Mouse (Mus musculus) layer of hippocampus, postnatal 25 days (tissue): Measurements from ENCODE around the gene 3425401B19Rik. TPM values are rescaled to one million over a fixed set of nuclear protein-coding genes. Genes with fewer than 3 reads are reported as not detected.

Experiments used
- DNase-seq, 2 experiments: peaks; one replicate each; pipeline ENCODE4 v3.0.0; 2022; ENCODE audit warnings: mixed read lengths in 2 of 2, low spot score in 1 of 2; ENCODE audit errors: extremely low spot score in 1 of 2
- total RNA-seq, 2 experiments: library from RNA; stranded (reverse); gene quantifications; 2 replicates each; pipeline ENCODE4 v1.2.3; 2021

The 3425401B19Rik gene
- under 1 TPM; 0.19 to 0.34 TPM for total RNA-seq

DNA sequence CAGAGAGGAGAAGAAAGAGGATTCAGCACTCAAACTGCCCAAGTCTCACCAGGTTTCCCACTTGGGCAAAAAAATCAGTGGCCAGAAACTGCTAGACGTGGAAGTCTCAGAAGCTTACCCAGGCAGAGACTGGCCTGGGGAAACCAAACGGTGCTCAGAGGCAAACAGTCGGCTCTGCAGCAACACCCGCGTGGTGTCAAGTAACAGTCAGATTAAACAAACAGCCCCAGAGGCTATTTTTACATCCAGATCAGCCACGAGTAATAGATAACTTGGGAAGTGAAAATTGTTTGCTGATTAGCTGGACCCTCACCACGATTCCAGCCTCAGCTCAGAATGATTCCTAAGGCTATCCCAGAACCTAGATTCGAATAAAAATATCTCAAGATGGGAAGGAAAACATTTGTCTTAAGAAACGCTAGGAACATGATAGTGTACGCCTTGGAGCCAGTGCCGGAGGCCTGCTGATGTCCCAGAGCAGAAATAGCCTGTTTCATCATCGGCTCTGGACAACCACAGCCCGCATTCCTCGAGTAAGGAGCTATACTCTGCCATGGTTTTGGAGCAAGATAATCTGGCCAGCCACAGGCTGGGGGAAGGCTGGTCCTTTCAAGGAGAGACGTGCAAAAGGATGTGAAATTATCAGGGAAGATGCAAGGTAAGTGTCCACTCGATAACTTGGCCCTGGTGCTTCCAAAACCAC, at the start of gene 3425401B19Rik:
Gene 3425401B19Rik (minus strand): TSS at position 170 of the 703 bp plus-strand sequence.
- DNase-seq, result no peak

DNA sequence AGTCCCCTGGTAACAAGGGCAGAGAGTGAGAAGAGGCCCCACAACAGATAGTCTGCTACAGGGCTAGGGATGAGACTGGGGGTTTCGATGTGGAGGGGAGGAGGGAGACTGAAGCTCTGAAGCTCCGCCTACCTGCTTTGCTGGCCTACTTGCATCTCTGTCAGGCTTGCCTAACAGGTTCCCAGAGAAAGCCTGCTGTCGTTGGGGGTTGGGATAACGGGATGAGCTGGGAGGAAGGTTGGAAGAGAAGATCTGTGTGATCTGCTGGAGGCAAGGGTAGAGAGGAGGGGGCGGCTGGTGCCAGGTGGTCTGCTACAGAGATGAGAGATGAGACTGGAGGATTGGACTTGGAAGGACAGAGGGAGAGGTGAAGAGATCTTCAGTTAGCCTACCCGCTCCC, 47.9 kb upstream of the 3425401B19Rik start:
- no peak for DNase-seq

DNA sequence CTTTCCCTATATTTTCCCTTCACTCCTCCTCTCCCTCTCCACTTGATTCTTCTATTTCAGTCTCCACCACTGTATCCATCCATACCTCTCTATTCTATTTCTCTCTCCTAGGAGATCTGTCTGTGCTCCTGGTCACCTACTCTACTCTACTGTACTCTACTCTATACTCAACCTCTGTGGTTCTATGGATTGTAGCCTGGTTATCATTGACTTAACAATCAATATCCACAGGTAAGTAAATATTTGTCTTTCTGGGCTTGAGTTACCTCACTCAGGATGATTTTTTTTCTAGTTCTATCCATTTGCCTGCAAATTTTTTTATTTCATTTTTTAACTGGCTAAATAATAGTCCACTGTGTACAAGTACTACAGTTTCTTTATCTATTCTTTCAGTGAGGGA, 41.8 kb upstream of the 3425401B19Rik start:
- no peak for DNase-seq

DNA sequence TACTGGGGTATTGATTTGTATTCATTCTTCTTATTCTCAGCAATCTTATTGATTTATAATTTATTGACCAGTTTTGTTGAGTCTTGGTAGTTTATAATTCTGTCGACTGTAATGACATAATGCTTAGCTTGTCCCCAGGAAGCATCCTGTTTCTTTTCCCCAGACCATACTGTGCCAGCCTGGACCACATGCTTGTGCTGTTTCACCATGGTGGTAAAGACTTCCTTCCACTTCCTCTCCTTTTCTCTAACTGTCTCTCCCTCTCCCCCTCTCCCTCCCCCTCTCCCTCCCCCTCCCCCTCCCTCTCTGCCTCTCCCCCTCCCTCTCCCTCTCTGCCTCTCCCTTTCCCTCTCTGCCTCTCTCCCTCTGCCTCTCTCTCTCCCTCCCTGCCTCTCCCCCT, 36.4 kb upstream of the 3425401B19Rik start:
- no peak for DNase-seq

DNA sequence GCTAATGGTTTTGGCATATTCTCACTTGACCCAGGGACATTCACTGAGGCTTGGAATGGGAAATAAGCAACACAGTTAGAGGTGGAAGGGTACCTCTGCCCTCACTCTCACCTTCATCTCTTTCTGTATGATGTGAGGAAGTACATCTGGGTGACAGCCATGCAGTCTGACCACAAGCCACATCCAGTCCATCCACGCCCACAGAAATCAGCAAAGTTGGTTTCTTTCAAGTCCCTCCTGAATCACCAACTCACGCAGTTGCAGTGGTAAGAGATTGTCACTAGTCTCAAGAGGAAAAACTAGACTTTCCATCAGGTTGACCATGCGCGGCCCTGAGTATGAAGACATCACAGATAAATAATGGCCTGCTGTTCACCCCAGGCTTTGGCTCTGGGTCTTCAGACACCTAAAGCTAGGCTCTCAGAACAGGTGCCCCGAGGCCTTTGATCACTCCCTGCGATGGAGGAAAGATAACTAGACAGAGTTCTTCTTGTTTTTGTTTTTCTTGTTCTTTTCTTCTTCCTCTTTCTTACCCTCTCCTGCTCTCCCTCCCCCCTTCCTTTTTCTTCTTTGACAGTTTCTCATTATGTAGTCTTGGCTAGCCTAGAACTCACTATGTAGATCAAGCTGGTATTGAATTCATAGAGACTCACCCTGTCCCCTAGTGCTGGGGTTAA, 31.8 kb upstream of the 3425401B19Rik start:
- DNase-seq, result no peak

DNA sequence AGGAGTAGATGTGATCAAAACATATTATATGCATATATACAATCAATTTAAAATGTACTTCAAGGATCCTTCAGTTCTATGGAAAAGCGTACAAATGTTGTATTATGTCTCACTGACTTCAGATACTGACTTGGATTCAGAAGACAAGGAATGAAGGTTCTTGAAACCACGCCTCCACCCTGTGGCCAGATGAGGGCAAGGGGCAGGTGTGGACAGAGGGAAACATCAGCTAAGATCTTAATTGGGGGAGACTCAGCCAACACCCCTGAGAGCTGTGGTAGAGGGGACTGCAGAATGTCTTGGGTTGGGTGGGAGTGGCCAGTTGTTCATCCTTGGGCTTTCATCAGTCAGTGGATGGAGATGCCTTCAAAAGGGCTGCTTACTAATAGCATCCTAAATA, 30.4 kb upstream of the 3425401B19Rik start:
- no peak for DNase-seq

DNA sequence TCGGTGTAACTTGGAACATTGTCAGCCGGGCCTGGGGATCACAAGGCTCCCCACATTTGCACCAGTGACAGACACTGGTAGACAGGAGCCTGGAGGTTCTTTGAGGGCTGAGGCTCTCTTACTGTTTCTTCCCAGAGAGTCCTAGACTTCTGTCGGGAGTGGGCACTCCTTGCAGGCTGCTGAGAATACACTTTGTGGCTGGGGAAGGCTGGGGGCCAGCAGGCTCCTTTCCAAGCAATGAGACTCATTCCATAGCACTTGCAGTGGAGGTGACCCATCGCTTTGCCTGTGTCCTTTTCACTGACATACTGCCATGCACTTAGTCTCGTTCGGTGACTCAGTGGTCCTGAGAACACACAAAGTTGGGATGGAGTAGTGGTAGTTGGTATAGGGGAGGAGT, 30.0 kb upstream of the 3425401B19Rik start:
- no peak for DNase-seq

DNA sequence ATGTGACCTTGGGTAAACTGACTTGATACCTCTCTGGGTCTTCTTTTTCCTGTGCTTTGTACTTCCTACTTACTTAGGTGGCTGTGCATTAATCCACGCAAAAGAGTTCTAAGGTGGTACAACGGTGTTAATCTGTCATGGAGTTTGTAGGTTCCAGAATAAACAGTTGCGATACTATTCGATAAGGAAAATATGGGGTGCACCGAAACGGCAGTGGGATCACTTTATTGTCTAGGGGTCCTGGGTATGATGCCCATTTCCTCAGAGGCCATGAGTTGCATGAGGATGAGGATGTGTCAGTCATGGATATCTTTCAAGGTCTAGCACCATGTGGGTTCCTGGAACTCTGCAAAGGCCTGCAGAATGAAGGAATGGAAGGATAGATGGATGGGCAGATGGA, 24.8 kb upstream of the 3425401B19Rik start:
- DNase-seq, result no peak

DNA sequence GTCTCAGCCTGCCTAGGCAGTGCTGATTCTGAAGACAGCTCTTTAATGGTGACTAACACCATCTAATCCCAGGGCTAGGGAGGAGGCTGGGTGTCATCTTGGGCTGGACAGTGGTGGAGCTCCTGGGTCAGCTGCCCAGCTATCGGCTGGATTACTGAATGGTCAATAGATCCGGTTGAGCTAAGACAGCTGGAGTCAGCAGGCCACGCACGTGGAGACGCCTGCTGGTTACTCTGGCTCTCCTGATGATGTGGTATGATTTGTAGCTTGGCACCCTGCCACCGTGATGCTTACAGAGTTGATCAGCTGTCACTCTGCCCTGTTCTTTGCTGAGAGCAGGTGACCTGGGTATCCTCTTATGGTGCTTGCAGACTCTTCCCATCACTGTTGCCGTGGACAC, 23.7 kb upstream of the 3425401B19Rik start:
- no peak for DNase-seq

DNA sequence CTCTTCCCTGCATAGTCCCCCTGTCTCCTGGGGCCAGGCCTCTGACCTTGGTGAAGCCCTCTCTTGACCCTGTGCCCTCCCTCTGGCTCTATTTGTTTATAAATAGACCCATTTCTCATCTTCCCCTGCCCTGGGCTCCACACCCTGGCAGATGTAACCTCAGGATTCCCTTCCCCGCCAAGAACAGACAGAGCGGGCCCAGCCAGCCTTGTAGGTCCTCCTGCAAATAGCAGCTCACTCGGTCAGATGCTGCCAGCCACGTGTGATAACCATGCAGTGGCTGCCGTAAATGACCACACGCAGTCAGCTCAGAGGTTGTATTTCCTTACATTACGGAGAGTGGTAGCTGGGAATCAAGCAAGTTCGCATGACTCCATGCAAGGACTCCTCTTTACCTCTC, 22.8 kb upstream of the 3425401B19Rik start:
- no peak for DNase-seq

DNA sequence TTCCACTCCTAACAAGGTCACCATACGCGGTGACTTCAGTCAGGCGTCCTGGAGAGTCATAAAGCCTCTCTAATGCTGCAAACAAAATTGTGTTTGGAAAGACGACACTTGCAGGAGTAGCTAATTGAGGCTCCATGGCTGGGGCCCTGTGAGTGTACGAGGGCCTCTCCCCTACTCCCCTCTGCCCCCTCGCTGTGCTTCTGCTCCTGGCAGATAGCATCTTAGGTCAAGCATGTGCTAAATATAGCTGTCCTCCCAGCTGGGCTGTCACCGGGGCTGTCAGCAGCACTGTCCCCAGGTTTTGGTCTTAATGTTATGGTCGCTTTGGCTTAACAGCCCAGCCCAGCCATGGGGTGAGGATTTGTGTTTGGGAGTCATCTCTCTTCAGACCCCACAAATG, 15.9 kb upstream of the 3425401B19Rik start:
- no peak for DNase-seq

DNA sequence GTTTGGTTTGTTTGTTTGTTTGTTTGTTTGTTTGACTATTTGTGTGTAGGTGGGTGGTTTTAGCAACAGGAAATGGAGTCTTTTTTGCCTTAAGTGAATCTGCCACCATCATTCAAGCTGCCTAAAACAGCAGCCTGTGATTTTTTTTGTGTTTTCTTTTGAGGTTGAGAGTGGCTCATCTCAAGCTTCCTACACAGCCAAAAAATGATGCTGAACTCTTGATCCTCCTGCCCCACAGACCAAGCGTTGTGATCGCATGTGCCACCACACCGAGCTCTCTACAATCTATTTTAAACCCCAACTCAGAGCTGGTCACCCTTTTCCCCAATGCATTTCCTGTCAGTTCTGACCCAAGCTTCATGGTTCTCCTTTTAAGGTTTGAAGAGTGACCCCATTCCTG, 13.5 kb upstream of the 3425401B19Rik start:
- DNase-seq, result no peak

DNA sequence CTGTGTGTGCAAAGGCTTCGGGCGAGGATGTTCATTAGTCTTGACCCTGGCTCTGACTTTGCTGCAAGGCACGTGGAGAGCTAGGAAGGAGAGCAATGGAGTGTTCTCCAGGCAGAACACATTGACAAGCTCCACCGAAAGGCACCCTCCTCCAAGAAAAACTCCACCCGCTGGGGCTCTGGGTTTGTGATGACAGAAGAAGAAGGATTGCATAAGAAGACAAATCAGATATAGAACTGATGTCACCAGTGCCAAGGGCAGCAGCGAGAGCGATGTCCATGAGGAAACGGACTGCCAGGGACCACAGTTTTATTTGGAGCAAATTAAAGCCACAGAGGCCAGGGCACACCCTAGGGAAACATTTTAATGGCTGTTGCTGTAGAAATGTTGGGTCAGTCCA, 12.7 kb upstream of the 3425401B19Rik start:
- no peak for DNase-seq

DNA sequence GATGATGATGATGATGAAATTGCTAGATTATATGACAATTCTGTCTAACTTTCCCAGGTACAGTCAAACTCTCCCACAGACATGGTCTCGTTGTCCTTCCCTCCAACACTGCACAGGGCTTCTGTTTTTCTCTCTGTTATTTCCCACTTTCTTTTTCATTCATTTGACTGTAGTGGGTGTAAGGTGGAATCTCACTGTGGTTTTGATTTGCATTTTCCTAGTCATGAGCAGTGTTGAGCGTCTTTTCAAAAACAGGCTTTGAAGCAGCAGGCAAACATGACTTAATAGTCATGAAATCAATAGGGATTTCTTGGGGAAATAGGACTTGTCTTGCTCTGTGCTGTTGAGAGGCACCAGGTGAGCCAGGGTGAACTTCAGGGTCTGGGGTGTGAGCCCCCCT, 11.3 kb upstream of the 3425401B19Rik start:
- no peak for DNase-seq

DNA sequence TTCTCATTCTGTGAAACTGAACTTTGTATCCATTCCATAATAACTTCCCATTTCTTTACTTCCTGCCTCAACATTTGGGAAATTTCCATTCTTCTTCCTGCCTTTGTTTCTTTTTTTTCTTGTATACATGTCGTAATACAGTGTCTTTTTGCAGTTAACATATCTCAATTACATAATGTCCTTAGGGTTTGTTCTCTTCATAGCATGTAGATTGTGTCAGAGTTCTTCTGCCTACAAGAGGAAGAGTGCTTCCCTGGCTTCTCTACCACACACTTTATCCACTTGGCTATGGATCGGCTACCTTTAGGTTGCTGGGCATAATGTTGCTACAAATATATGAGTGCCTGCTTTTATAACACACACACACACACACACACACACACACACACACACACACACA, 10.8 kb upstream of the 3425401B19Rik start:
- no peak for DNase-seq

DNA sequence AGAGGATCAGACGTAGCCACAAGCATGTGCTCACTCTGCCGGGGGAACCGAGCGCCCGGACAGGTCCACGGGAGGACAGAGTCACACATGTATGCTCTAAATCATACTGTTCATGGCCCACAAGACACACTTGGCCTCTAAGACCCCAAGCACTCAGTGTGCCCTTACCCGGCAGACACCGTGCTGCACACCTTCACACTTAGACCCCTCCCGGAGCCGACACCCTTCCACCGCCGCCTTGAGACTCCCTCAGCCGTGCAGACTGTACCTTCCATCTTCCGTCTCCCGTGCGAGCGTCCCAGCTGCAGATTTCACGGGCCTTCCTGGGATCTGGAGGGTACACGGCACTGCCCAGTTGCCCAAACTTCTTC, 373 bp downstream of the 3425401B19Rik start:
- no peak for DNase-seq

DNA sequence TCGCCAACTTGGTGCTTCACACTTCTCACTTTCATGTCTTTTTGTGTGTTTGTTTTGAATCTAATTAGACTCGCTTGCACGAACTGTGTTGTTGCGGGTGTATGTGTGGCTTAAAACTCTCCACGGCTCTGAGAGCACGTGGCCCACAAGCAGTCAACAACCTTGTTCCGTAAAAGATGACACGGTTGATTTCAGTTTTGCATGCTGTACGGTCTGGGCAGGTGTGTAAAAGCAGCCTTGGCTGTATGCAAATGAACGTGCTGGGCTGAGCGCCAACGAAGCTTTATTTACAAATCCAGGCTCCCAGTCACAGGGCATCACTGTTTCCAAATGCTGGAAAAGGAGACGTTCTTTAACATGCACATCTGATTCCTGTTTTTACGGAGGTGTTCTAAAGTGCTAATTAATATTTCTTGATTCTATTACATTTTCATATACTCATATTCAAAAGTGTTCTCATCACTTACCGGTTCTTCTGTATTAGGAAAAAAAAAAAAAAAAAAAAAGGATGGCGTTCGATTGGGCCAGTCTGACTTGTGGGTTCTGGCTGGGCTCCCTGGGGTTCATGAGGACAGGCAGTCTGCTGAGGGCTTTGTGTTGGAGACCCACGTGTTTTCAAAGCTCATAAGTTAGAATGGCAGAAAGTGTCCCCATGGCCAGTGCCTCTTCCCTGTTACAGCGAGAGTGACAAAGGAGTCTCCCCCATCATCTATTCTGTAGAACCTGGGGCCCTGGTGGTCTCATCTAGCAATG, 935 bp downstream of the 3425401B19Rik start:
- DNase-seq, result peak in 1 of 2 experiments; percentile 19

DNA sequence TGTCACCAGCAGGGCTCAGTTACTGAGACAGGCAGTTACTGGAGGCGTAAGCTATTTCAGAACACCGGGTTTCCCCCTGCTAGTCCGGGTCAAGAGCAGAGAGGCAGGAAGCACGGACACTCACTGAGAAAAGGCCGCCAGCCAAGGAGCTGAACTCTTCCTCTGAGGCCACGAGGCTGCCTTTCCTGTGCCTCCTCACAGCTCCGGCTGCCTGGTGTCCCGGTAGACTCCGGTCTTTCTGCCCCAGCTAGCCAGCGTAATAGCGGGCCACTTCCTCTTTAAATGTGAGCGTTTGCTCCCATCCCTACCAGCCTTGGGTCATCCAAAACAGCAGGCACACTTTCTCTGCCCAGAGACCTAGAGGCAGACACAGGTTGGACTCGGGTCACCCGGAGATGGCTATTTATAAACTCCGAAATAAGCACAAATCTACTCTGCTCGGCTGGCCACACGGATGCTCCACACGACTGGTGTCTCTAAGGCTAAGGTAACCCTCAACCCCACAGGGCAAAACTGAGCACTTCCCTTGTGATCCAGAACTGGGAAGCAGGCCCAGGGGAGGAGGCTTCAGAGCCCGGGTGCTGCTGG, 1.7 kb downstream of the 3425401B19Rik start:
- DNase-seq, result no peak

DNA sequence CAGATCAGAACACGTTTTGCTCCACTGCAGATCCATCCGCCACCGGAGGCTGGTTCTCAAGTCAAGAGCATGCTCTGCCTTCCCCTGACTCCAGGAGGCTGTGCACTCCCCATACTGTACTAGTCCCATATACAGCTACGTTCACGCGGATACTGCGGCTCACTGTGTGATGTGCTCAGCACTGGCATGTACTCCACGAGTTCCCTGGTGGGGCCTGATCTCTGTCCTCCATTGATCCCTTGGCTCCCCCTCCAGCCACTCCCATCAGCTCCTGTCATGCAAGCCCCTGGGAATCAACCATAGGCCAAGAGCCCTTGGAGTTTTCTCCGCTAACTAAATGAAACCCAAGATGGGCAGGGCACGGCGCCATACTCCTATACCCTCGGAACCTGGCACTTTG, 2.6 kb downstream of the 3425401B19Rik start:
- no peak for DNase-seq

DNA sequence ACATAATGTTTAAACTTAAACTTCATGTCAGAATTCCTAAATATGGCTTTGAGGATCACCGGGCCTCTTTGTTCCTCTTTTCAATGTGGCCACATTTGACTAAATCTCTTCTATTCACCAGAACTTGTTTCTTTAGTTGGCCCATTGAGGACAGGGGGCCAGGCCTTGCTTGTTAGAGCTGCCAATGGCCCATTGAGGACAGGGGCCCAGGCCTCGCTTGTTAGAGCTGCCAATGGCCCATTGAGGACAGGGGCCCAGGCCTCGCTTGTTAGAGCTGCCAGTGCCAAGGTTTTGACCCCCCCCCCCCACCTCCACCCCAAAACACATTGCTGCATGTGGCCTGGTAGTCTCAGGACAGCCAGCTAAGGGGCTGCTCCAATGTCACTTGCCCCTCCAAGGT, 3.5 kb downstream of the 3425401B19Rik start:
- no peak for DNase-seq

DNA sequence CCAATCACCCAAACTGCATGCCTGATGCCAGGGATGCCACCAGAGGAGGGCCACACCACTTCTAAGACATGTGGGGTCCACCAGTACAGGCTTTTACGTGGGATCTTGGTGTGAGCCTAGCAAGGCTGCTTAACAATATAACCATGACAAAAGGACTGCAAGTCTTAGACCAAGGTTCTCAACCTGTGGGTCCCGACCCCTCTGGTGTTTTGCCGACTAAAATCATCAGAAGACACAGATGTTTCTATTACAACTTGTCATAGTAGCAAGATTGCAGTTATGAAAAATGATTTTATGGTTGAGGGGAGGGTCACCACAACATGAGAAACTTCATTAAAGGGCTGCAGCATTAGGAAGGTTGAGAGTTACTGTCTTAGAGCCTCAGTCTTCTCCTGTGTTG, 6.5 kb downstream of the 3425401B19Rik start:
- DNase-seq, result no peak
